Mouse (Mus musculus): ENCODE measurements around the gene Baiap2. TPM values are rescaled to one million over a fixed set of nuclear protein-coding genes. Genes with fewer than 3 reads are reported as not detected.

The Baiap2 gene
- polyA plus RNA-seq, 1 experiment from 2014 or later: 4.2 TPM

DNA sequence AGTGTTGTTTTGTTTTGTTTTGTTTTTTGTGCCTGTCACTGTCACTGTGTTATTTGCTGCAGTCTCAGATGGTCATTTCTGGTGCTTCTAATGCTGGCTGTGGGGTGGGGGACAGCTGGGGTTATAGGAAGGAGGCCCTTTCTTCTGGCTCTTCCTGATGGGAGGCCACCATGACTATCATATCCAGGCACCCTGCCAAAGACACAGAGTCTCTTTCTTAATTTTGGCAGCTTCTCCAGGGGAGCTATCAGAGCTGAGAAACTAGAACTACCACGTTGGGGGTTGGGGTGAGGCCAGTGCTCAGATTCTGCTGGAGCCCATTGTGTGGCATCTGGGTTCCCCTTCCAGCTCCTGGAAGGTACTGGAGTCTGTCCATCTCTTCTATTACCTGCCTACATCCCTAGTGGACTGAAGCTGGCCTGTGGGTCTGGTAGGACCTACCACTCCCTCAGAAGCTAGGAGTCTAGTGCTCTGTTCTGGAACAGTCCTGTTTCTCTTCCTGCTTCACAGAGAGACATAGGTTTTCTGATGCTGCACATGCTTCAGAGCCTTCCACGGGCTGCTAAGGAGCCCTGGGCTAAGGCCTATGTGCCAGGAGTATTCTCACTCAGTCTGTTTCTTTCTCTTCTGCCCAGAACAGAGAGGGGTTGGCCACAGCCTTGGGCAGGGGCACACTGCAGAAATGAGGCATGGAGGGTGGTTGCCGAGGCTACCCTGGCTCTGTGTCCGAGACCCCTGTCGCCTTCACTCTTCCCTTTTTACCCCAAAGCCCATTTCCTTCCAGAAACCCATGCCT lies 10.1 kb downstream of the Baiap2 start:
- ATAC-seq: no peak
- no peaks in the 10 kb centered on the region for H3K9me3 ChIP-seq (ENCODE audit: control insufficient read depth)
- no peaks in the 10 kb centered on the region; the same call in 1 of the 2 replicates for H3K36me3 ChIP-seq (ENCODE audit: control insufficient read depth, insufficient read depth)
- H3K9ac ChIP-seq (ENCODE audit: low read depth, low read length): no peak overlapping the region
- no peaks in the 10 kb centered on the region for H3K27me3 ChIP-seq (replicated peaks; ENCODE audit: control insufficient read depth, insufficient read depth, low read length)
- TF ChIP-seq CTCF (IDR thresholded peaks at IDR 0.05; ENCODE audit: low read depth): no peak
- peaks cover 14% of the 10 kb centered on the region for H3K4me1 ChIP-seq (replicated peaks; ENCODE audit: control insufficient read depth, insufficient read depth, low read length)
- H3K4me3 ChIP-seq (ENCODE audit: low read depth, low read length): no peak overlapping the region
- 62% methylated on average over 5 of the region's 5 CpGs for WGBS
- H3K4me2 ChIP-seq (replicated peaks; ENCODE audit: low read depth): no peak overlapping the region
- no peak overlapping the region; the same call in 1 of the 2 replicates for H3K27ac ChIP-seq (ENCODE audit: low read depth, low read length)

DNA sequence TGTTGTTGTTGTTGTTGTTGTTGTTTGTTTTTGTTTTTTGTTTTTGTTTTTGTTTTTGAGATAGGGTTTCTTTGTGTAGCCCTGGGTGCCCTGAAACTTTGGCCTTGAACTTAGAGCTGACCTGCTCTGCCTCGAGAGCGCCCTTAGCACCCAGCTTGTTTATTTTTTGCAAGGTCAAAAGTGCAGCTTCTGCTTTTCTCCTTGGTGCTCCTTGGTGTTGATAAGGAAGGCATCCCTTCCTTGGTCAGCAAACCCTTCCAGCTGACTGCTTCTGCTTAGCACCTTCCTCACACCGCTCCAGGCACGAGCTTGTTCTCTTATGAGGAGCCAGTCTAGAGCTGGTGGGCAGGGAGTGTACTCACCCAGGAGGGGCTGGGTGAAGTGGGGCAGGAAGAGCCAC lies 11.7 kb downstream of the Baiap2 start:
- Histone ChIP-seq H3K27ac (ENCODE audit: low read depth, low read length) (no peak overlapping the region), H3K4me2 (replicated peaks; ENCODE audit: low read depth) (no peak overlapping the region), H3K4me1 (replicated peaks; ENCODE audit: control insufficient read depth, insufficient read depth, low read length) (peaks cover 14% of the 10 kb centered on the region), H3K27me3 (replicated peaks; ENCODE audit: control insufficient read depth, insufficient read depth, low read length) (no peaks in the 10 kb centered on the region), H3K4me3 (ENCODE audit: low read depth, low read length) (no peak overlapping the region), H3K9ac (ENCODE audit: low read depth, low read length) (no peak overlapping the region), H3K36me3 (ENCODE audit: control insufficient read depth, insufficient read depth) (no peaks in the 10 kb centered on the region; the same call in 1 of the 2 replicates), H3K9me3 (ENCODE audit: control insufficient read depth) (no peaks in the 10 kb centered on the region)
- TF ChIP-seq CTCF (IDR thresholded peaks at IDR 0.05; ENCODE audit: low read depth): no peak
- WGBS: 36% methylated on average over 4 of the region's 4 CpGs
- ATAC-seq: no peak

DNA sequence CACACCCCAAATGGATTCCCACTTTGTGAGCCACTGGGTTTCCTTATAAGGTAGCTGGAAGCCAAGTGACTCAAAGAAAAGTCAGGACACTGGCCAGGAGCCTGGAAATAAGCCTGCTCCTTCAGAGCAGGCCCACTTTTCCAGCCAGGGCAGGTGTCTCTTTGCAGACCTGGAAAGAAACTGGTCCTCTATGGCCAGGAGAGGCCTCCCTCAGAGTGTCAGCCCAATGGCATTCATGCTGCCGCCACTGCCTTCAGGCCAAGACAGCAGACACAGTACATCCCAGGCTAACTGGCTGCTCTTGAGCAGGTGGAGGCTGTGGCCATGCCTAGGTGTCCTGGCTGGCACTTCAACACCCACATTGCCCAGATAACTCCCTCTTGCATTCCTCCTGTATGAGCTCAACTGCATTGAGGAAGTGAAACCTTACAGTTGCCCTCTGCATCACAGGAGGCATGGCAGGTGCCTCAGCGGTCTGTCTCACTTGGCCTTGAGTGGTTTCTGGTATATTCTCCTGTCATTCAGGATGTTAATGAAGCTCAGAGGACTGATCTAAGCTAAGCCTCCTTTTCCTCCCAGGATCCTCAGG lies 12.3 kb downstream of the Baiap2 start:
- H3K27ac ChIP-seq (ENCODE audit: low read depth, low read length): 0 out of 2 replicates have a peak overlapping the region, but pooled peaks have one; percentile 31
- no peak overlapping the region for H3K4me2 ChIP-seq (replicated peaks; ENCODE audit: low read depth)
- no peak overlapping the region for H3K4me3 ChIP-seq (ENCODE audit: low read depth, low read length)
- peaks cover 14% of the 10 kb centered on the region for H3K4me1 ChIP-seq (replicated peaks; ENCODE audit: control insufficient read depth, insufficient read depth, low read length)
- peak; percentile 75 for ATAC-seq
- no peak for TF ChIP-seq CTCF (IDR thresholded peaks at IDR 0.05; ENCODE audit: low read depth)
- H3K9me3 ChIP-seq (ENCODE audit: control insufficient read depth): no peaks in the 10 kb centered on the region
- H3K9ac ChIP-seq (ENCODE audit: low read depth, low read length): no peak overlapping the region
- WGBS: 47% methylated on average over 2 of the region's 2 CpGs
- H3K36me3 ChIP-seq (ENCODE audit: control insufficient read depth, insufficient read depth): no peaks in the 10 kb centered on the region; the same call in 1 of the 2 replicates
- no peaks in the 10 kb centered on the region for H3K27me3 ChIP-seq (replicated peaks; ENCODE audit: control insufficient read depth, insufficient read depth, low read length)

DNA sequence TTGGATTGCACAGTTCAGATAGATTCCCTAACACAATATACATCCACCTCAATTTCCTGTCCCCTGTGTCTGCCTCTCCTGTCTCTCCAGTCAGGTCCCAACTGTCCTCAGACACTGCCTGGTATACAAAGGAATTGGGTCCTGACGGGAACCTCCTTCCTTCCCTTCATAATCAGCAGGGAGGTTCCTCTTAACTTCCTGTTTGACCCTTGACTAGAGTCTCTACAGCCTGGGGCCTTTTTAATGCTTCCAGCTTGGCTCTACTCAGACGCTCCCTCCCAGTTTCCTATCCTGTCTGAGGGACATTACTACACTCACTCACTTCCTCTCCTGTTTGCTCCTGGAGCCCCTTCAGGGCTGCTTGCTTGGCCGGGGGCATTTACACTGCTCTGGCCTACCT lies 12.9 kb downstream of the Baiap2 start:
- H3K9me3 ChIP-seq (ENCODE audit: control insufficient read depth): no peaks in the 10 kb centered on the region
- peak; percentile 46; the same call in 1 of the 2 replicates for ATAC-seq
- no peaks in the 10 kb centered on the region for H3K27me3 ChIP-seq (replicated peaks; ENCODE audit: control insufficient read depth, insufficient read depth, low read length)
- 27% methylated on average over 3 of the region's 3 CpGs for WGBS
- TF ChIP-seq CTCF (IDR thresholded peaks at IDR 0.05; ENCODE audit: low read depth): no peak
- H3K9ac ChIP-seq (ENCODE audit: low read depth, low read length): no peak overlapping the region
- peaks cover 5% of the 10 kb centered on the region; the same call in 1 of the 2 replicates for H3K36me3 ChIP-seq (ENCODE audit: control insufficient read depth, insufficient read depth)
- H3K4me3 ChIP-seq (ENCODE audit: low read depth, low read length): no peak overlapping the region
- no peak overlapping the region for H3K4me2 ChIP-seq (replicated peaks; ENCODE audit: low read depth)
- peaks cover 14% of the 10 kb centered on the region for H3K4me1 ChIP-seq (replicated peaks; ENCODE audit: control insufficient read depth, insufficient read depth, low read length)
- 0 out of 2 replicates have a peak overlapping the region, but pooled peaks have one; percentile 31 for H3K27ac ChIP-seq (ENCODE audit: low read depth, low read length)

DNA sequence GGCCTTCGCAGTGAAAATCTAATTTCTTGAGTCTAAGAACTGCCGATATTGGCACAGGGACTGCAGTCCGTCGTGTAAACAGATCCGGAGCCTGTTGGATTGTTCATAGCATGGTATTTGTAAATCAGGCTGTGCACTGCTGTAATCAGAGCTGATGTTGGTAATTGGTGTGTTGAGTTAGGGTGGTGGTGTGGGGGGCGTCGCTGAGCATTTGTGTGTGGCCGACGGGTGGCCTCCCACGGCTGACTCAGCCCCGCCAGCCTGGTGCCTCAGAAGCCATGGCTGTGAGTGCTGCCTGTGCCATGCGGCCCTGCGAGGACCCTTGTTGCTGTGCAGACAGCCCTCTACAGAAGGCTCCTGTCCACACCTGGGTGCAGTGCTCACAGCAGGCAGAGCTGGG lies 14.0 kb downstream of the Baiap2 start:
- H3K4me1 ChIP-seq (replicated peaks; ENCODE audit: control insufficient read depth, insufficient read depth, low read length): peaks cover 14% of the 10 kb centered on the region
- ATAC-seq: no peak
- H3K27ac ChIP-seq (ENCODE audit: low read depth, low read length): no peak overlapping the region
- no peak overlapping the region for H3K4me3 ChIP-seq (ENCODE audit: low read depth, low read length)
- H3K27me3 ChIP-seq (replicated peaks; ENCODE audit: control insufficient read depth, insufficient read depth, low read length): no peaks in the 10 kb centered on the region
- H3K9me3 ChIP-seq (ENCODE audit: control insufficient read depth): no peaks in the 10 kb centered on the region
- WGBS: 84% methylated on average over 13 of the region's 13 CpGs
- peaks cover 14% of the 10 kb centered on the region; the same call in 1 of the 2 replicates for H3K36me3 ChIP-seq (ENCODE audit: control insufficient read depth, insufficient read depth)
- no peak overlapping the region for H3K9ac ChIP-seq (ENCODE audit: low read depth, low read length)
- no peak for TF ChIP-seq CTCF (IDR thresholded peaks at IDR 0.05; ENCODE audit: low read depth)
- H3K4me2 ChIP-seq (replicated peaks; ENCODE audit: low read depth): no peak overlapping the region

DNA sequence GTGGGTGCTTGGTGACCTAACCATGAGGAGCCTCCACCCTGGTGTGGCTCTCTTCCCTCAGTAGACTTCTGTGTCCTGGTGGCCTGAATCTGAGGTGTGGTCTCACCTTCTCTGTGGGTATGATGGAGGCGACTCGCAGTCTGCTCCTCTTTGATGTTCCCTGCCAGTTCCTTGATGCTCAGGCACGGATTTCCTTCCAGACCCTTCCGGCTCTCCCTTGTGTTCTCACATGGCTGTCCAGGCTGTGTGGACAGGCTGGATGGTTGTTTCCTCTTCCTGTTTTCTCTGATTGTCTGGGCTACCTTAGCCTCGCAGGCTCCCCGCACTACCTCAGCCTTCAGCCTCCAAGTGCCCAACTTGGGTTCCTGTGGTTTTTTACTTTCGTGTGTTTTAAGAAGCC lies 16.3 kb downstream of the Baiap2 start:
- ATAC-seq: no peak
- Histone ChIP-seq H3K4me2 (replicated peaks; ENCODE audit: low read depth) (no peak overlapping the region), H3K36me3 (ENCODE audit: control insufficient read depth, insufficient read depth) (peaks cover 19% of the 10 kb centered on the region; the same call in 1 of the 2 replicates), H3K4me1 (replicated peaks; ENCODE audit: control insufficient read depth, insufficient read depth, low read length) (peaks cover 14% of the 10 kb centered on the region), H3K9me3 (ENCODE audit: control insufficient read depth) (no peaks in the 10 kb centered on the region), H3K27ac (ENCODE audit: low read depth, low read length) (no peak overlapping the region), H3K9ac (ENCODE audit: low read depth, low read length) (no peak overlapping the region), H3K4me3 (ENCODE audit: low read depth, low read length) (no peak overlapping the region), H3K27me3 (replicated peaks; ENCODE audit: control insufficient read depth, insufficient read depth, low read length) (no peaks in the 10 kb centered on the region)
- no peak for TF ChIP-seq CTCF (IDR thresholded peaks at IDR 0.05; ENCODE audit: low read depth)
- 77% methylated on average over 7 of the region's 7 CpGs for WGBS
